Mouse (Mus musculus): ENCODE measurements around the gene Ggn.
"Not testable (repeated sequence)": the region's sequence is repeated elsewhere in the genome, so short reads cannot be mapped to it uniquely, and the experiment has no call there.

Ggn gene

DNA sequence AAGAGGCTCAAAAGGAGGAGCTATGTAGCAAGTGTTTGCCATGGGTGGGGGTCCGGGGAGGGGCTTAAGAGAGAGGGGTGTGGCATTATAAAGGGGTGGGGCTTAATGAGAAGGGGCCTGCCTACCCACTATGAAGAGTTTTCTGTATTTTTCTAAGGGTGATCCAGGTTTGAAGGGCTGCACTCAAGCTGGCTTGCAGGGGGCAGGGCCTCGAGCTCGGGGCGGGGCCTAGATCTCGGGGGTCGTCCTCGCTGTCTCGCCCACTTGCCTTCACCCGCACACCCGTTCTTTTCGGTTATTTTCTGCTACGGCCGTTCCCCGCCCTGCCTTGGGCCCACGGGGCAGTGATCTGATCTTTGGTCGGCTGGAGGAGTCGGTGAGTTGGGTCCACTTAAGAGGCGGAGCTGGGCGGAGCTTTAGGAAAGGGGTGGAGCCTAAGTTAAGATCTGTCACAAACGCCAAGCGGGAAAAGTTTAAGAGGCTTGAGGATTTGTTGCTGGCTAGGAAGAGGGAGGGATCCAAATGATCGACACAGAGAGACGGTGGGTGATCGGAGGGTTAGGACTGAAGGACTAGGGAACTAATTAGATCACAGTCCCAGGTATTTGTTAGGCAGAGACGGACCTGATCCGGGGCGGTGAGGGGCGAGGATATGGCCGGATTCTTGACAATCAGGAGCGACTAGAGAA, at the start of gene Ggn, which contains the start of gene Spred3:
Gene Ggn (plus strand): TSS at position 145 of the 689 bp plus-strand sequence.
Gene Spred3 (minus strand): TSS at position 346 of the 689 bp plus-strand sequence.
- peak; percentile 94 for DNase-seq

DNA sequence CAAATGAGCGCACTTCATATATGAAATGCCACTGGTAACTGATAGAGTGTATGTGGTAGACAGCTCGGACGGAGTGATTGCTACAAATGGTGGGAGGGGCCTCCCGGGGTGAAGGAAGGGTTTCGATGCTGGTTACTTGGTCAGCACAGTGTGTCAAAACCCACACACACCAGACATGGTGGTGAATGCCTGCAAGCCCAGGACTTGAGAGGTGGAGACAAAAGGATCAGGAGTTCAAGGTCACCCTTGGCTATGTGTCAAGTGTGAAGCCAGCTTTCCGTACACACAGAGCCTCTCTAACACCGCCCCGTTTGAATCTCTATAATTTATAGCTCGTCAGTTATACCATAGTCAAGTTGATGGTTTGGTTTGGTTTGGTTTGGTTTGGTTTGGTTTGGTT, 47.2 kb upstream of the Ggn start:
- no peak for DNase-seq

DNA sequence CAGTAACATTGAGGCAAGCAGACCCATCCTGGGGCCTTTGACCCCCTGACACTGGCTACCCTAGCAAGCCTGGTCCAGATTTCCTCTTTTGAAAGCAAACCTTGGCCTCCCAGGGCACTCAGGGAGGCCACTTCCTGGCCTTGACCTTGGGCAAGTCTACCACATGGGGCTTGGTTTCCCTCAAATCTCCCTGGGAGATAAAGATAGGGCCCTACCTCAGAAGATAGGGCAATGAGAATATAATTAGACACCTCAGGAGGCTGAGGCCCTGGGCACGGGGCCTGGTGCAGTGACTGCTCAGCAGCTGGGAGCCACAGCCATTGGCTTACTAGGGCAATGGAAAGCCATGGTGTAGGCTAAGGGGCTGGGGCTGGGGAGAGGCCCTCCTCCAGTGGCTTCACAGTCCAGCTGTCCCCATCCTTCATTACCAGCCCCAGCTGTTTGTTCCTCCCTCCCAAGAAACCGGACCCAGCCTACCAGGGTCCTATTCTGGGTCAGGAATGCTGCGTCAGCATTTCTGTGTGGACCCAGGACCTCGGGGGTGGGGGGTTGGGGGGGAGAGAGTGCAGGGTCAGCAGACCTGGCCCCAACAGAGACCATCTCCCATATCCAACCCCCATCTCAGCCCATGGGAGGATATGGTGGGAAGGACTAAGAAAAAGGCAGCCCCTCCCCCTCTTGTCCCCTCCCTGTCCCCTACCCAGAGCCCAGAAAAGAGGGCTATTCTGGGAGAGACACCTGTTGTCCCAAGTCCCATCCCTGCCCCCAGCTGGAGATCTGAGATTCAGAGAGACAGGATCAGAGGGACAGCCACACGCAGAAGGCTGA, 46.3 kb upstream of the Ggn start:
- DNase-seq, result no peak

DNA sequence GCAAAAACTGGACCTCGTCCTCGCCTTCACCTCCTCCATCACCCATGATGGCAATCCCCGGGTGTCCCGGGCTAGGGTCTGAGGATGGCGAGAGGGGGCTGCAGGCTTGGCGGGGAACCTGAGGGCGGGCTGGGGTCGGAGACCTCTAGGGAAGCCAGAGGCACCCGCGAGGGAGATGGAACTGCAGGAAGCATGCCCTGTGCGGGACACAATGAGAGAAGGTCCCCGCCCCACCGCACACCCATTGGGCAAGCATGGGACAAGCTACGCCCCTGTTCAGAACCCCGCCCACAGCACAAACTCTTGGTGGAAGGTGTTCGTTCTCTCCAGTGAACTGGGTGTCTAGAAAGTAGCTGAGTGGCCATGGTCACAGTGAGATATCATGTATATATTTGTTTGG, 45.0 kb upstream of the Ggn start, which contains the start of gene Ryr1:
Gene Ryr1 (minus strand): TSS at position 210 of the 400 bp plus-strand sequence.
- DNase-seq, result peak; percentile 22

DNA sequence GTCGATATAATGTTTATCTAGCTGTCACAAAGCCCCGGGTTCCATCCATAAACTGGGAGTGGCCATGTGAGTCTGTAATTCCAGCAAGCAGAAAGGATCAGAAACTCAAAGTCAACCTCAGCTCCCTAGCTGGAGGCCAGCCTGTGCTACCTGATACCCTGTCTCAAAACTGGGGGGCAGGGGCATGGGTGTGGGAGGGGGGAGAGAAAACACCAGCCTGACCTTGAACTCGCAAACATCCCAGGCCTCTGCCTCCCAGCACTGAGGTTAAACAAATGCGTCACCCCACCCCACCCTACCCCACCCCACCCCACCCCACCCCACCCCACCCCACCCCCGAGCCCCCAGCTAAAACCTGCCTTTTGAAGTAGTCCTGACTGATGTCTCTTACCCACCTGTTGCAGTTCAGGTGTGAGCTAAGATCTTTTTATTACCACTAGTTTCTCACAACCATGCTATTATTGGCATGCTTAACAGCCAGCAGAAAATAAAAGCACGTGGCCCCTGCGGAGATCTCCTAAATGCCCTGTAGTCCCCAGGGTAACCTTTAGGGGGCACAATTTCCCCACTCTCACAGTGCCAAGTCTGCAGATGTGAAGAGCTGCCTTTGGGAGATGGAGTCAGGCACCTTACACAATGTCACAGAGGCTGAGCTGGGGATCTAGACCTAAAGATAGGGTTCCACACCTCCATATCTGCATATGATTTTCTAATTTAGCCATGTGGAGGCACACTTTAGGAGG, 43.7 kb upstream of the Ggn start:
- peak; percentile 82 for DNase-seq

DNA sequence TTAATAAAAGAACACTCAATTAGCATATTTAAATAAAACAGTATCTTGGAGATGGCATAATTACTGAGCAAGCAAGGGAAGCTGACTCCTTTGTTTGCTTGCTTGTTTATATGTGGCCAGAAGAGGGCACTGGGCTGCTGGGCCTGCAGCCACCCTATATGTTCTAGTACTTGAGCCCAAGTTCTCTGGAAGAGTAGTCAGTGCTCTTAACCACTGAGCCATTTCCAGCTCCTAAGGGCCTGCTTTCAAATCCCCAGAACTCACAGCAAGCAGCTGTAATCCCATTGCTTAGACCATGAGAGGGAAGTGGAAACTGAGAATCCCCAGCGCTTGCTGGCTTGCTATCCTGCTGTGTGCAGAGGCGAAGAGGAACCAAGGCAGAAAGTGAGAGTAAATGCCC, 41.3 kb upstream of the Ggn start:
- DNase-seq, result peak; percentile 12

- DNase-seq, result no peak
Measured at GRCm38 (mm10) chr7:29134230-29134629, 35.8 kb upstream of the Ggn start.

GRCm38 (mm10) chr7:29134693-29135386, 35.2 kb upstream of the Ggn start, which contains the start of gene Rasgrp4:
TSS of gene Rasgrp4 (plus strand) at chr7:29134851.
- DNase-seq, result no peak

DNA sequence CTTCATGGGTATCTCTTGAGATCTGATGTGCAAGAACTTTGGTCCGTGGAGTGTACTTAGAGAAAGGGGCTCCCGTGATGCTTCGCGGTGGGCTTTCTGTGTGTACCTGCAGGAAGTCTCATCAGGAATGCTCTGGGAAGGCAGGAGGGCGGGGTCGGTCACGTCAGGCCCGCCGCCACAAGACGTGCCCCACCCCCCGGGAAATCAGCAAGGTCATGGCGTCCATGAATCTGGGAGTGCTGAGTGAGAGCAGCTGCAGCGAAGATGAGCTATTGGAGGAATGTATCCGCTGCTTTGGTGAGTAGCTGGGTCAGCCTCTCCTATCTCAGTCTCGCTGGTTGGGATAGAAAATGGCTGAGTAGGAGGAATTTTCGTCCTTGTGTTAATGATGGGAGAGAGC, 32.6 kb upstream of the Ggn start:
- no peak for DNase-seq

- DNase-seq, result not testable (repeated sequence)
Measured at GRCm38 (mm10) chr7:29139237-29139636, 30.8 kb upstream of the Ggn start.

- no peak for DNase-seq
Measured at GRCm38 (mm10) chr7:29141416-29141815, 28.6 kb upstream of the Ggn start.

- DNase-seq, result no peak
Measured at GRCm38 (mm10) chr7:29144006-29144405, 26.0 kb upstream of the Ggn start.

- DNase-seq, result no peak
Measured at GRCm38 (mm10) chr7:29146625-29147367, 23.2 kb upstream of the Ggn start.

- peak; percentile 65 for DNase-seq
Measured at GRCm38 (mm10) chr7:29148771-29149170, 21.2 kb upstream of the Ggn start.

GRCm38 (mm10) chr7:29151486-29151885, 18.5 kb upstream of the Ggn start:
- DNase-seq, result no peak

DNA sequence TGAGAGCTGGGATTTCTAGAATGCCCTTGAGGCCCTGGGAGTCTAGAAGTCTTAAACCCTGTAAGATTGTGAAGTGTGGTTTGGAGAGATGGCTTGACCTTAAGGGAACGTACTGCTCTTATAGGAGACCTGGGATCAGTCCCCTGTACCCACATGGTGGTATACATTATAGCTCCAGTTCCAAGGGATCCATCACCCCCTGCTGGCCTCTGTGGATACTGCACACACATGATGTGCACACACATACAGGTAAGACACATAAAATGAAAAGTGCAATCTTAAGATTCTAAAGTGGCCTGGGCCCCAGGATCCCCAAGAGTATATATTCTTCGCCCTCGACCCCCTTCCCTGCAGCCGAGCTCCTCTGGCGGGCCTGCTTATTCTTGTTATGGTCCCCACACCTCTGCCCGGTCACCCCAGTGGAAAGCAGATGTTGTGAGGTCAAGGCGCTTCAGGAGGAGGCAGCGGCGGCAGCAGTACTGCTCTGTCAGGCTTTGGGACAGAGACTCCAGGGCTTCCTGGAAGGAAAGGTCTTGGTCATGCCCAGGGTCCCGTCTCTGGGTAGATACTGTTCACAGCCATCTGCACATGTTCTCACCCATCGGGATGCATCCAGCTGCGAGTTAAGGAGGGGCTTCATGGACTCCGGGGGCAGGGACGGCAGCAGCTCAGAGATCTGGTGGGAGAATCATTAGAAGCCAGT, 15.8 kb upstream of the Ggn start:
- no peak for DNase-seq

GRCm38 (mm10) chr7:29155196-29155837, 14.7 kb upstream of the Ggn start:
- peak; percentile 91 for DNase-seq

DNA sequence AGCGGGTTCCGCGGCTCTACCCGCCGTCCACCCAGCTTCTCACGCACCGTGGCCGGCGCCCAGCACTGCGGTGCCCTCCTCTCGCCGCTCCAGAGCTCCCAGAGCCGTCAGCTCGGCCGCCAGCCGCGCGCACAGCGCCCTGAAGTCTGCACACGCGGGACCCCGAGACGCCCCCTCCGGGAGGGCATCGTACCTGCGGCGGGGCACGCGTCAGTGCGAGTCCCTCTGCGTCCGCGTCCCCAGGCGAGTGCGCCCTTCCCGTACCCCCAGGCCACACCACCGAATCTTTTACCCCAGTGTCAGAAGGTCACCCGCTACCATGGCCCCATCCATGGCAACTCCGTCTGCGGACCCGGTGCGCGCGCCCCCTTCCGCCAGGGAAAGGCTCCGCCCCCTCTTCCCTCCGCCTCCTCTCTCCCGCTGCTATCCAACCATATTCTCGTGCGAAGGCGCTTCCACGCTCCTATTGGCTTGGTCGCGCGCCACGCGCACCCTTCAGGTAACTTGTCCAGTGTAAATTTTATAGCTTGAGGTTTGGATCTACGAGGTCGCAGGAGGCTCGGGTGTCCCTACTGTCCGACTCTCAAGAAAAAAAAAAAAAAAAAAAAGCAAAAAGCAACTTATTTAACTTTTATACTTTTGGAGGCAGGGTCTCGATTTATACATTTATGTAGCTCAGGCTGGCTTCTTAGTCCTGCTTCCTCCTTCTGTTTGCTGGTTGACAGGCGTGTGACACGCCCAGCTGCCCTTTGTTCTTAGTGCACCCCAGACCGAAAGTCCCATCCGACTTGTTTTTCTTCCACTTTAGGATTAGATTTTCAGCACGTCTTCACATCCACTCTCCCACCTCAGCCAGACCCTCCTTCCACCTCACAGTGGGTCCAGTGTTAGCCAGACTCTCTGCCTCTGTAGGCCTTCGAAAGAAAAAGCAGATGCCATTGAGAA, 13.9 kb upstream of the Ggn start, which contains the start of gene Fam98c:
Gene Fam98c (minus strand): TSS at position 397 of the 945 bp plus-strand sequence.
- peak; percentile 90 for DNase-seq

DNA sequence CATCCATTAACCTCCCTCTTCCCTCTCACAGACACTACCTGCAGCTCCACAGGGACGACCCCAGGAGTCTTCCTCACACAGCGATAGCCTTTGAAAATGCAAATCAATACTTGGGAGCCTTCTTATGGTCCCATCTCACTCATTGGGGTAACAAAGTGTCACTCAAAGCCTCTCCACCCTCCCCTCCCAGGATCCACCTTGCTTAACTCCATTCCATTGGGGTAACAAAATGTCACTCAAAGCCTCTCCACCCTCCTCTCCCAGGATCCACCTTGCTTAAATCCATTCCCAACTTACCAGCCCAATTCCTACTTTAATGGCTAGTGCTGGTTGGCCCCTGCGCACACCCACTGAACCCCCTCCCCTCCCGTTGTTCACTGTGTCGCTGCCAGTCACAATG, 11.7 kb upstream of the Ggn start:
- DNase-seq, result no peak
